Mouse (Mus musculus) left cerebral cortex, adult 8-10 months (tissue): Measurements from ENCODE around the gene Cux2. TPM values are rescaled to one million over a fixed set of nuclear protein-coding genes. Genes with fewer than 3 reads are reported as not detected.
A peak's percentile ranks its signal among the peaks of the same experiment; 100 is the strongest.

Source experiments
- DNase-seq, 2 experiments: peaks; one replicate each; pipeline ENCODE4 v3.0.0; 2022; ENCODE audit warnings: low spot score in 2 of 2
- total RNA-seq, 4 experiments: library from RNA; stranded (reverse); gene quantifications; 2 replicates each; pipeline ENCODE4 v1.2.4; 2022

The Cux2 gene
- total RNA-seq, 4 experiments from 2014 or later = 150 to 185 (median 160) TPM

GRCm38 (mm10) chr5:121966940-121967339 is 83.0 kb downstream of the Cux2 start:
- no peak for DNase-seq

GRCm38 (mm10) chr5:121962974-121963373 is 86.9 kb downstream of the Cux2 start:
- peak in 1 of 2 experiments; percentile 62 for DNase-seq

GRCm38 (mm10) chr5:121962359-121962758 is 87.5 kb downstream of the Cux2 start:
- no peak for DNase-seq

GRCm38 (mm10) chr5:121961256-121961655 is 88.6 kb downstream of the Cux2 start:
- DNase-seq = no peak

- peak in 1 of 2 experiments; percentile 34 for DNase-seq
These were observed 90.2 kb downstream of the Cux2 start for GRCm38 (mm10) chr5:121959688-121960087.

- no peak for DNase-seq
These were observed 91.4 kb downstream of the Cux2 start for GRCm38 (mm10) chr5:121958551-121958950.

GRCm38 (mm10) chr5:121955806-121956205 is 94.1 kb downstream of the Cux2 start:
- DNase-seq = no peak

GRCm38 (mm10) chr5:121950175-121950574 is 99.7 kb downstream of the Cux2 start:
- no peak for DNase-seq

GRCm38 (mm10) chr5:121949050-121949443 is 100.9 kb downstream of the Cux2 start:
- DNase-seq = no peak

GRCm38 (mm10) chr5:121948302-121949049 is 101.4 kb downstream of the Cux2 start:
- no peak for DNase-seq

- no peak for DNase-seq
These were observed 103.2 kb downstream of the Cux2 start for GRCm38 (mm10) chr5:121946657-121947245.

- DNase-seq = no peak
These were observed 104.1 kb downstream of the Cux2 start for GRCm38 (mm10) chr5:121945819-121946218.

GRCm38 (mm10) chr5:121944021-121944790 is 105.7 kb downstream of the Cux2 start:
- no peak for DNase-seq

- no peak for DNase-seq
These were observed 106.4 kb downstream of the Cux2 start for GRCm38 (mm10) chr5:121943472-121943871.

- DNase-seq = no peak
These were observed 111.6 kb downstream of the Cux2 start for GRCm38 (mm10) chr5:121938065-121938849.

GRCm38 (mm10) chr5:121930261-121930660 is 119.6 kb downstream of the Cux2 start:
- DNase-seq = no peak

- no peak for DNase-seq
These were observed 121.4 kb downstream of the Cux2 start for GRCm38 (mm10) chr5:121928362-121929000.

- no peak for DNase-seq
These were observed 123.4 kb downstream of the Cux2 start for GRCm38 (mm10) chr5:121926543-121926814.

- DNase-seq = no peak
These were observed 124.0 kb downstream of the Cux2 start for GRCm38 (mm10) chr5:121925751-121926542.

- no peak for DNase-seq
These were observed 124.6 kb downstream of the Cux2 start for GRCm38 (mm10) chr5:121925291-121925690.
